Mouse (Mus musculus) 3134 (cell line): ENCODE data around the gene Creb3l2.

Source experiments
- DNase-seq: peaks from one replicate; pipeline ENCODE4 v3.0.0-alpha.2; 2011; ENCODE audit warnings: low spot score; ENCODE audit not compliant: insufficient read length; ENCODE audit errors: extremely low read depth

Gene Creb3l2

GRCm38 (mm10) chr6:37415034-37415433 is 26.9 kb downstream of the Creb3l2 start:
- DNase-seq: no peak

GRCm38 (mm10) chr6:37414576-37414975 is 27.4 kb downstream of the Creb3l2 start:
- no peak for DNase-seq

- DNase-seq: no peak
Measured at GRCm38 (mm10) chr6:37411696-37412095, 30.2 kb downstream of the Creb3l2 start.

GRCm38 (mm10) chr6:37409829-37410228 is 32.1 kb downstream of the Creb3l2 start:
- DNase-seq: no peak

- no peak for DNase-seq
Measured at GRCm38 (mm10) chr6:37407876-37408275, 34.1 kb downstream of the Creb3l2 start.

GRCm38 (mm10) chr6:37406903-37407302 is 35.0 kb downstream of the Creb3l2 start:
- DNase-seq: no peak

- no peak for DNase-seq
Measured at GRCm38 (mm10) chr6:37406018-37406417, 35.9 kb downstream of the Creb3l2 start.

GRCm38 (mm10) chr6:37404325-37404724 is 37.6 kb downstream of the Creb3l2 start:
- DNase-seq: no peak

- DNase-seq: no peak
Measured at GRCm38 (mm10) chr6:37401928-37402327, 40.0 kb downstream of the Creb3l2 start.

GRCm38 (mm10) chr6:37400866-37401525 is 41.0 kb downstream of the Creb3l2 start:
- DNase-seq: no peak

- DNase-seq: no peak
Measured at GRCm38 (mm10) chr6:37400167-37400566, 41.8 kb downstream of the Creb3l2 start.

GRCm38 (mm10) chr6:37398943-37399342 is 43.0 kb downstream of the Creb3l2 start:
- DNase-seq: peak; percentile 35

- DNase-seq: no peak
Measured at GRCm38 (mm10) chr6:37397973-37398372, 44.0 kb downstream of the Creb3l2 start.

- no peak for DNase-seq
Measured at GRCm38 (mm10) chr6:37397254-37397653, 44.7 kb downstream of the Creb3l2 start.

GRCm38 (mm10) chr6:37396127-37396526 is 45.8 kb downstream of the Creb3l2 start:
- no peak for DNase-seq

- DNase-seq: no peak
Measured at GRCm38 (mm10) chr6:37393263-37393662, 48.7 kb downstream of the Creb3l2 start.

GRCm38 (mm10) chr6:37392262-37392661 is 49.7 kb downstream of the Creb3l2 start:
- DNase-seq: no peak

GRCm38 (mm10) chr6:37391313-37391712 is 50.6 kb downstream of the Creb3l2 start:
- no peak for DNase-seq

- DNase-seq: no peak
Measured at GRCm38 (mm10) chr6:37388960-37389359, 53.0 kb downstream of the Creb3l2 start.

- DNase-seq: no peak
Measured at GRCm38 (mm10) chr6:37388501-37388900, 53.4 kb downstream of the Creb3l2 start.

GRCm38 (mm10) chr6:37387281-37387680 is 54.7 kb downstream of the Creb3l2 start:
- DNase-seq: no peak

- no peak for DNase-seq
Measured at GRCm38 (mm10) chr6:37385602-37386285, 56.2 kb downstream of the Creb3l2 start.
